Mouse (Mus musculus): ENCODE data around the gene Ndnf.

Gene Ndnf

DNA sequence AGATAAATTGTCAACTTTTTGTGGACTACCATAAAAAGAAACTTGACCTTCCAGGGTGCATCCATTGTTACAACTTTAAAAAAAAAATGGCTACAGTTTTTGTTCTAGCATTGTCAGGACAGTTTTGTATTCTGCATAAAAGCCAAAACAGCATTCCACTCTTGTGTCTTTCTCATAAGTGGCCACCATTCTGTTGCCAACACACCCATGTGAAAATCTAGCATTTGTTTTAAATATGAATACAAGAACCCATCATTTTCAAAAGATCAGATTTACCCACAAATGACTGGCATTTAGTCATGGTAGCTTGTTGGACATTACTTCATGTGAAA lies 72.4 kb downstream of the Ndnf start:
- DNase-seq (ENCODE audit: low read depth, low spot score): no peak

DNA sequence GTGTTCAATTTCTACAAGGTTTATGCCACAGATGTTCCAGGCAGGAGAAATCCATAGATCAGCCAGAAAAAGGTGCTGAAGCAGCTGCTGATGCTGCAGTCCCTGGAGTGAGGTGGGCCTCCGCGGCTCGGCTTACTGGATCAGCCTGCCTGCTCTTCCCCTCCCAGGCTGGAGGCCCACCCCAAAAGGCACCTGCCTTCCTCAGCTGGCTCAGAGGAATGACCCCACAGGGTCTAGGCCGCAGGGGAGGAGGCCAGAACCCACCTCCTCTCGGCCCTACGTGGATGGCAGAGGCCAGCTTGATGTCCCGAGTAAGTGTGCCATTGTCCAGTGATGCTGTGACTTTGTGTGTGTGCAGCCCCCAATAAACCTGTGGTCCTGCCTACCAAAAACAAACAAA lies 86.8 kb downstream of the Ndnf start:
- DNase-seq (ENCODE audit: low read depth, low spot score): no peak

DNA sequence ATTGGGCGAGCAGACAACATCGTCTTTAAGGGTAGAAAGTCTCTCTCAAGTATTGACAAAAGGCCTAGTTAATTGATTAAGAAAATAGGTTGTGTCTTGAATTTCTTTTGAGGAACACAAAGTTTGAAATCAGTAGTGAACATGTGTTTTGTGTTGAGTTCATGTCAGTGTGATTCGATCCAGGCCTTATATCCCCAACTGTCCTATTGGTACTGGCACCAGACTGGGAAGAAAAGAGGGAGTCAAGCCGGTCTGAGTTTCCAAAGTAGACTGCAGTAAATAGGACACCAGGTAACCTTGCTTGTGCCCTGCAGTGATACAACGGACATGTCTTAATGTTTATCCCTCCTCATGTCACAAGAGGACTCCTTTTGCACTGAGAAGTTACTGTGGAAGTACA lies 87.8 kb downstream of the Ndnf start:
- DNase-seq (ENCODE audit: low read depth, low spot score): no peak

DNA sequence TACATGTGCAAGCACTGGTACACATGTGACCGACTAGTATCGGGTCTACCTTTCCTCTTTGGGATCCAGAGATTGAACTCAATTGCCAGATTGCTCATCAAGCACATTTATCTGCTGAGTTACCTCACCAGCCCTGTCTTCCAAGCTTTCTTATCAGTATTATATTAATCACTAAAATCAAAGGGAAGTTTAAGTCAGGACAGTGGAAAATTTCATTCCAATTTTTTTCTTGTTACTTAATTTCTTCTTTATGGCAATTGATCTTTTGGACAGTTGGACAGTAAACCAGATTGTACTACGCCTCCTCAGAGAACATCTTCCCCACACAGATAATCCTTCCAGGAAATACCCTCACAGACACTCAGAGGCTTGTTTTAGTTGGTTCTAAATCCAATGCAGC lies 88.7 kb downstream of the Ndnf start:
- DNase-seq (ENCODE audit: low read depth, low spot score): no peak

All from ZHBTc4 (cell line).